Mouse (Mus musculus) limb, embryonic 14.5 days (tissue): ENCODE measurements at regions not wholly inside any gene's neighbourhood (a gene's known extent, or its start where the extent isn't known, plus 50 kb on each side); places are given as distances from the start of the nearest gene placed in this dataset.

Source experiments
- ATAC-seq: fragments of 200-750 bp; cut with Nextera tagmentation; 2 replicates; pipeline ENCODE4 v1.8.0; 2017; ENCODE audit warnings: low read depth, moderate number of reproducible peaks, moderate TSS enrichment; ENCODE audit not compliant: low FRiP score
- DNase-seq: peaks from one replicate; pipeline ENCODE4 v3.0.0-alpha.2; 2015; ENCODE audit warnings: low spot score
- H3K27ac ChIP-seq: fragments of 300-500 bp; sonication (generic); replicated peaks from 2 replicates; pipeline ENCODE4 v1.5.1; 2014; ENCODE audit warnings: low read depth, mild to moderate bottlenecking, low read length, moderate library complexity, mixed read lengths
- H3K27me3 ChIP-seq: fragments of 300-500 bp; sonication (generic); 2 replicates; pipeline ENCODE4 v1.6.1; 2014; ENCODE audit warnings: low read length, mixed read lengths; ENCODE audit not compliant: control insufficient read depth, insufficient read depth
- H3K36me3 ChIP-seq: fragments of 300-500 bp; sonication (generic); 2 replicates; pipeline ENCODE4 v1.6.1; 2014; ENCODE audit warnings: mild to moderate bottlenecking, low read length, moderate library complexity, mixed read lengths; ENCODE audit not compliant: control insufficient read depth, insufficient read depth
- H3K4me1 ChIP-seq: fragments of 300-500 bp; sonication (generic); 2 replicates; pipeline ENCODE4 v1.6.1; 2014; ENCODE audit warnings: antibody characterized with exemption, low read length, mixed read lengths; ENCODE audit not compliant: control insufficient read depth, insufficient read depth
- H3K4me2 ChIP-seq: fragments of 300-500 bp; sonication (generic); replicated peaks from 2 replicates; pipeline ENCODE4 v1.6.1; 2014; ENCODE audit warnings: low read depth, mild to moderate bottlenecking, low read length, moderate library complexity; ENCODE audit not compliant: severe bottlenecking
- H3K4me3 ChIP-seq: fragments of 300-500 bp; sonication (generic); replicated peaks from 2 replicates; pipeline ENCODE4 v1.5.1; 2014; ENCODE audit warnings: low read length
- H3K9ac ChIP-seq: fragments of 300-500 bp; sonication (generic); 2 replicates; pipeline ENCODE4 v1.6.1; 2014; ENCODE audit warnings: mild to moderate bottlenecking, low read depth, low read length, moderate library complexity; ENCODE audit not compliant: severe bottlenecking
- H3K9me3 ChIP-seq: fragments of 300-500 bp; sonication (generic); 2 replicates; pipeline ENCODE4 v1.6.1; 2016; ENCODE audit warnings: low read length; ENCODE audit not compliant: control insufficient read depth
- POLR2A ChIP-seq: fragments of 200-500 bp; IDR thresholded peaks from 2 replicates; pipeline ENCODE4 v1.8.0; 2012; ENCODE audit warnings: inconsistent platforms, mild to moderate bottlenecking, moderate library complexity, borderline replicate concordance; ENCODE audit not compliant: insufficient read depth, insufficient read length; ENCODE audit errors: extremely low read depth
- WGBS: fragments of 180-500 bp; shearing (Covaris S2); extraction: QIAGEN DNeasy Blood & Tissue Kit; methylation state at CpG from one replicate; pipeline ENCODE4 v1.1.7; 2014; 5-methylcytosine and 5-hydroxymethylcytosine counted together

GRCm38 (mm10) chr1:166871258-166871657, 130.0 kb upstream of the Fam78b start:
- Histone ChIP-seq H3K4me1 (no peaks in the 10 kb centered on the region), H3K27ac (no peak overlapping the region), H3K4me2 (no peak overlapping the region), H3K27me3 (no peaks in the 10 kb centered on the region), H3K9me3 (no peaks in the 10 kb centered on the region), H3K36me3 (no peaks in the 10 kb centered on the region), H3K4me3 (no peak overlapping the region), H3K9ac (no peak overlapping the region)
- no peak for TF ChIP-seq POLR2A
- WGBS = 64% methylated on average over 4 of the region's 4 CpGs
- DNase-seq (no peak), ATAC-seq (no peak)

DNA sequence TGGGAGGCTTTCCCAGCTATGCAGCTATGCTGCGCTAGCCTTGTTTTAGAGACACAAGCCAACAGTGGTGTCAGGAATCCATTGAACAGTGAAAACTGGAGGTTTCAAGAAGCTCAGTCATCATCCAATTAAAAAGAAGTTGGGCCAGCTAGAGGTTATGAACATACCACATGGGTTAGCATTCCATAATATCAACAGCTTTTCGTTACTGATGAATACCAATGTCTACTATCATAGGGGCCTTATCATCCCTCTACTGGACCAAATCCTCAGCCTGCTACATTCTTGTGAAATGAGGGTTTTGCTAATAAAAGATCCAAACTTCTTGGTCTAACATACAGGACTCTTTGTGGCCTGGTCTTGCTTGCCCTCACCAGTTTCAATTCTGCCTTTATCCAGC, 124.8 kb upstream of the Fam78b start:
- DNase-seq (no peak), ATAC-seq (no peak)
- Histone ChIP-seq H3K27me3 (no peaks in the 10 kb centered on the region), H3K4me3 (no peak overlapping the region), H3K9me3 (no peaks in the 10 kb centered on the region), H3K27ac (no peak overlapping the region), H3K9ac (no peak overlapping the region), H3K4me1 (no peaks in the 10 kb centered on the region), H3K4me2 (no peak overlapping the region), H3K36me3 (no peaks in the 10 kb centered on the region)
- WGBS = 86% methylated on average over 2 of the region's 2 CpGs
- no peak for TF ChIP-seq POLR2A

DNA sequence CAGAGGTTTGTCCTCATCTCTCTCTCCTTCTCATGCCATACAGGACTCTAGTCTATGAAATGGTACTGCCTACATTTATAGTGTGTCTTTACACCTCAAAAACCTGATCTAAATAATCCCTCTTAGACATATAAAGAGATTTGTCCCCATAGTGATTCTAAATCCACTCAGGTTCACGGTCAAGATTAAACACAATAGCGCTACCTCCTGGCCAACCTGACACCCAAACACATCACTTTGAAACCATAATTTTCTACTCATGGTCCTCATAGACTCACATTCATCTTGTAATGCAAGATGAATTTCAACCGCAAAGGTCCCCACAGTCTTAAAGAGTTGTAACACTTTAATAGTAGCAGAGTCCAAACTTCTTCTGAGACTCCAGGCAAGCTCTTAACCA, 118.0 kb upstream of the Fam78b start:
- DNase-seq = no peak

DNA sequence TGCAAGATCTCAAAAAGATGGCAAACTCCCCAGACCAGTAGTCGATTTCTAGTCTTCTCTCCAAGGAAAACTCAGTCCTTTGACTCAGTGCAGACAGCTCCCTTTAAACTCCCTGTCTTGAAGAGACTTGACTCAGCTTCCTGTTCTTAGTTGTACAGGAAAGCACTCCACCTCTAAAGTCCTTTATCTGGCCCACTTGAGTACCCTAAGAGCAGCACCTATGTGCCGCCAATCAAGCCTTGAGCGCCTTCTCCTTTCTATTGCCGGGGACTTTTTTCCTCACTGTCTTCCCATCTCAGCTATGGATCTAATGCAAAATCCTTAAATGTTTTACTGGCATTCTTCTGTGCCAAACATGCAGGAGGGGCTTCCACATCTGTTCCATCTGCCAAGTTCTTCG, 105.3 kb upstream of the Fam78b start:
- 86% methylated on average over 5 of the region's 5 CpGs for WGBS
- no peak for DNase-seq
- Histone ChIP-seq H3K4me2 (no peak overlapping the region), H3K9ac (no peak overlapping the region), H3K4me1 (peaks cover 7% of the 10 kb centered on the region), H3K27me3 (no peaks in the 10 kb centered on the region), H3K9me3 (no peaks in the 10 kb centered on the region), H3K4me3 (no peak overlapping the region), H3K27ac (no peak overlapping the region), H3K36me3 (no peaks in the 10 kb centered on the region)
- no peak for TF ChIP-seq POLR2A
- no peak for ATAC-seq

More for the DNA sequence above, 118.0 kb upstream of the Fam78b start:
- no peak for ATAC-seq
- no peak for TF ChIP-seq POLR2A
- Histone ChIP-seq H3K4me3 (no peak overlapping the region), H3K4me1 (no peaks in the 10 kb centered on the region), H3K27ac (no peak overlapping the region), H3K4me2 (no peak overlapping the region), H3K27me3 (no peaks in the 10 kb centered on the region), H3K9me3 (no peaks in the 10 kb centered on the region), H3K9ac (no peak overlapping the region), H3K36me3 (no peaks in the 10 kb centered on the region)
- WGBS = 81% methylated on average over 3 of the region's 3 CpGs

- no peak for DNase-seq
- no peaks in the 10 kb centered on the region for H3K9me3 ChIP-seq
- H3K36me3 ChIP-seq = no peaks in the 10 kb centered on the region
- H3K4me3 ChIP-seq = no peak overlapping the region
- no peak overlapping the region for H3K4me2 ChIP-seq
- no peak for ATAC-seq
- no peak overlapping the region for H3K27ac ChIP-seq
- TF ChIP-seq POLR2A = no peak
- no peaks in the 10 kb centered on the region for H3K27me3 ChIP-seq
- peaks cover 7% of the 10 kb centered on the region for H3K4me1 ChIP-seq
- no peak overlapping the region for H3K9ac ChIP-seq
- 88% methylated on average over 2 of the region's 2 CpGs for WGBS
These were observed 102.5 kb upstream of the Fam78b start for GRCm38 (mm10) chr1:166898741-166899140.

DNA sequence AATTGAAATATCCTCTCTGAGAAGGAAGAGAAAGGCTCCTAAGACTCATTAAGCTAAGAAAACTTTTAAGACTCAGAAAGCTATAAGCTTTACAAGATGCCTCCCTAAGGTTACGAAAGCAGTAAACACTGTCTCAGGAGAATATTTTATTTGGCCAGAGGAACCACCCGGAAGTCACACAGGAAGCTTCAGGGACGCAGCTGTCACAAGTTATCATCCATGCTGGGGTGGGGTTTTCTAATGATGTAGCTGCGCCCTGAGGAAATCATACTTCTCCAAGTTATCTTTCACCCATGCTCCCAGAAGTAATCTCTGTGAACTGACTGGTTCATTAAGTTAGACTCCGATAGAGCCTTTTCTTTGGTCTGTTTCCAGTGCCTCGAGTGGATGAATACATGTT, 102.0 kb upstream of the Fam78b start:
- Histone ChIP-seq H3K27me3 (no peaks in the 10 kb centered on the region), H3K9me3 (no peaks in the 10 kb centered on the region), H3K4me3 (no peak overlapping the region), H3K9ac (no peak overlapping the region), H3K4me2 (no peak overlapping the region), H3K27ac (no peak overlapping the region), H3K36me3 (no peaks in the 10 kb centered on the region), H3K4me1 (peaks cover 7% of the 10 kb centered on the region)
- DNase-seq = no peak
- 48% methylated on average over 6 of the region's 6 CpGs for WGBS
- TF ChIP-seq POLR2A = no peak
- ATAC-seq = no peak
